Mouse (Mus musculus): ENCODE data around the gene Tpm1.

Gene Tpm1

GRCm38 (mm10) chr9:67046881-67047605 lies 2.2 kb downstream of the Tpm1 start:
- in situ Hi-C loops (cut with MboI, MseI), result loop anchor here (10.0 kb wide), 1 partner anchor 442 kb away; no protein-coding TSS in a partner anchor

GRCm38 (mm10) chr9:67045966-67046602 lies 3.1 kb downstream of the Tpm1 start:
- in situ Hi-C loops (cut with MboI, MseI), result loop anchor here (10.0 kb wide), 1 partner anchor 441 kb away; no protein-coding TSS in a partner anchor

- in situ Hi-C loops (cut with MboI, MseI), result loop anchor here (10.0 kb wide), 1 partner anchor 440 kb away; no protein-coding TSS in a partner anchor
Observed at GRCm38 (mm10) chr9:67045306-67045675, 3.9 kb downstream of the Tpm1 start.

- in situ Hi-C loops (cut with MboI, MseI), result loop anchor here (5.0 to 10.0 kb wide), 2 partner anchors 47 to 440 kb away; no protein-coding TSS in a partner anchor
Observed at GRCm38 (mm10) chr9:67044551-67045305, 4.5 kb downstream of the Tpm1 start.

GRCm38 (mm10) chr9:67043231-67044199 lies 5.7 kb downstream of the Tpm1 start:
- in situ Hi-C loops (cut with MboI, MseI), result loop anchor here (5.0 to 10.0 kb wide), 2 partner anchors 46 to 439 kb away; no protein-coding TSS in a partner anchor

DNA sequence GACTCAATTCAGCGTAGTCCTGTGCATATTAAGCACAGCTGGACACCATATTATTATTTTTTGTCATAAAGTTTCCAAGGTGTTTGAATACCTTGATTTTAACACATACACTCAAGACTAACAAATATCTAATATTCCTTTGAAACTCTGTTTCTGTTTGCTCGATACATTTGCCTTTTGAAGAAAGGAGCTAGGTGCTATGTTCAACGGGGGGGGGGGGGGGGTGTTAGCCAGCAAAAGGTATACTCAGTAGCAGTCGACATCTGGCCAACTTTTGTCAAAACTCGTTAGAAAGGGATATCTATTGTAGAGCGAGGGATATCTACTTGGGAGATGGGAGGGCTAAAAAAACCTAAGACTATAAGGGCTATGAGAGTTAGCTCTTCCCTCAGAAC lies 6.4 kb downstream of the Tpm1 start:
- in situ Hi-C loops (cut with MboI, MseI), result loop anchor here (5.0 to 10.0 kb wide), 2 partner anchors 46 to 438 kb away; no protein-coding TSS in a partner anchor

DNA sequence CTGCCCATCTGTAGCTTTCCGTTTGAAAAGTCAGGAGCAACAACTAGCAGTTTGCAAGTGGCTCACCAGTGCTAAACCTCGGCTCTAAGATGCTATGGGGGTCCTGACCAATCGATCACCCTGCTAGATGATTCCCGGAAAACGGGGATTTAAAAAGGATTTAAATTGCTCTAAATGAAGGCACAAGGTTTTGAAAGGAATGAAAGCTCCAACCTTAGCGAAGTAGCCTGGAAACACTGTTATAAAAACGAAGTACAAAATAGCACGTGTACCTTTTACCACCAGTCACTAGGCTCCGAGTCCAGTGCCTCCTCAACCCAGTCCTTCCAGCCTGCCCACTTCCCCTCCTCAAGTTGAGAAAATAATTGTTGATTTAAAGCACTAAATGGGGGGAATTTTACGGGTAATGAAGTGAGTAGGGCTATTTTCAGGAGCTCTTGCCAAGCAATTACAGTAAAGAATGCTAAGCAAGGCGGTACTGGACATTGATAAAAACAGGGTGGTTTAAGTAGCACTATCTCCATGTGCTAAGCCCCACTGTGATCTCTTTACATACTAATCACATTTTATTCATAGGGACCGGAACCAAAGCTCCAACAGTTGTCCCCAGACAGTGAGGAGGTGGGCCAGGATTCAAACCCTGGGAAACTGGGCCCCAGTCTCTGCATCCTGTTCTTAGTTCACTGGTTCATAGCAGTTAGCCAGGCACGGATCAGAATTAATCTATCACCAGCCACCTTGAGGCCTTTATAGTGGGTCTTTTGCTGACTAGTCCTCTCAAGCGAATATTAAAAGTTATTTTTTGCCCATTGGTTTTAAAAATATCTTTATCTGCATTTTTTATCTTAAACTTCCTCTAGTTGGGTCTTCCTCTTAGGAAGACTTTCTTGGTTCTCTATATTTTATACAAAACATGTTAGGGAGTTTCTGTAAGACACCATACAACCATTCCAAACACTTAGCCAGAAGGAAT lies 7.1 kb downstream of the Tpm1 start:
- in situ Hi-C loops (cut with MboI, MseI), result loop anchor here (5.0 to 10.0 kb wide), 2 partner anchors 45 to 437 kb away; no protein-coding TSS in a partner anchor

DNA sequence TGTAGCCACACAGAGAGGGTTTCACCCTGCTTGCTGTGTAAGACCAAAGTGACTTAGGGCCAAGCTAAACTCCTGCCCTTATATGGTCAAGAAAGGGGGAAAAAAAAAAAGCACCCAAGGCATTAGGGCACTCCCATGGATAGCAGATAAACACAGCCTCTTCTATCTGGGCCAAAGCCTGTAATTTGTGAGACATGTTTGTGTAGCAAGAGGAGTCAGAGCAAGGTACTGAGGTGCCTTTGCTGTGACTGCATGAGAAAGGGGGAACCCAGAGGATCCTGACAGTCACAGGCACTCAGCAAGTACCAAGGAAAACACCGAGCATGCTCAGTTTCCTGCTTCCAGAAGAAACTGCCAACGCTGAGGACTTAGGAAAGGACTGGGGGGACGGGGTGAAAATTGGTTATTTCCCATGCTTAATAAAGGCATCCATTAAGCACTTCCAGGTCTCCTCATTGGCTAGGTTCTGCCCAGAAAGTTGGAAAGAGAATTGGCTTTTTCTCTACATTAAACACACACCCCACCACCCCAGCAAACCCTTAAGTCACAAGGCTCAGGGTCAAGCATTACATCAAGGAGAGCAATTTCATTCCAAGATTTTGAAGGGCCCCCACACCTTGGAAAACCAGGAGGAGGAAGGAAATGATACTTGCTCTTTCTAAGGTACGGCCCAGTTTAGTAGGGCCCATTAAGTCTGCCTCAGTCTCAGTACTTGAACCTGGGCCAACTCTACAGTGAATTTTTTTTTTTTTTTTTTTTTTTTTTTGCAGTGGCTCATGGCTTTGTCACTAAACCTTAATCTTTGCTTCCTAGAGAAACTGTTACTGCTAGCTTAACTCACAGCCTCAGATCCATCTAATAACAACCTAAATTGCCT lies 8.0 kb downstream of the Tpm1 start:
- in situ Hi-C loops (cut with MboI, MseI), result loop anchor here (5.0 to 10.0 kb wide), 2 partner anchors 44 to 436 kb away; no protein-coding TSS in a partner anchor

DNA sequence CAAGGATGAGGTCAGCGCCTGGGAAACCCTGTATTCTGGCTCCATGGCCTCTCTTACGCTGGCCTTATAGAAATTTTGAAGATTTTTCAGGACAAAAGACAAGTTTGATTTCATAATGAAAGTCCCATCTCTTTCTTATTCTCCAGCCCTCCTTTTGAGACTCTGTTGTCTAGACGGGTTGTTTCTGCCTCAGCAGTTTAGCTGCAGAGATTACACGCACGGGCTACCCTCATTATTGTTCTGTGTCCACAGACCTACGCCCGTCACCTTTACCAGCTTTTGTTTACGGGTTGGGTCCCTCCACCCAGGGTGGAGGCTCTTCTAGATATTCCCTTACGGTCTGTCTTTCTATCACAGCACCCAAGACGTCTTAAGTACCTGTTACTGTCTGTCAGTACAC lies 9.3 kb downstream of the Tpm1 start:
- in situ Hi-C loops (cut with MboI, MseI), result loop anchor here (5.0 to 10.0 kb wide), 2 partner anchors 43 to 435 kb away; no protein-coding TSS in a partner anchor

GRCm38 (mm10) chr9:67038686-67039085 lies 10.5 kb downstream of the Tpm1 start:
- in situ Hi-C loops (cut with MboI, MseI), result no loop called here

- in situ Hi-C loops (cut with MboI, MseI), result no loop called here
Observed at GRCm38 (mm10) chr9:67037666-67038065, 11.5 kb downstream of the Tpm1 start.

GRCm38 (mm10) chr9:67036527-67037118 lies 12.6 kb downstream of the Tpm1 start:
- in situ Hi-C loops (cut with MboI, MseI), result no loop called here

GRCm38 (mm10) chr9:67035957-67036451 lies 13.2 kb downstream of the Tpm1 start:
- in situ Hi-C loops (cut with MboI, MseI), result no loop called here

GRCm38 (mm10) chr9:67034677-67035076 lies 14.5 kb downstream of the Tpm1 start:
- in situ Hi-C loops (cut with MboI, MseI), result no loop called here

- in situ Hi-C loops (cut with MboI, MseI), result no loop called here
Observed at GRCm38 (mm10) chr9:67033016-67033415, 16.2 kb downstream of the Tpm1 start.

DNA sequence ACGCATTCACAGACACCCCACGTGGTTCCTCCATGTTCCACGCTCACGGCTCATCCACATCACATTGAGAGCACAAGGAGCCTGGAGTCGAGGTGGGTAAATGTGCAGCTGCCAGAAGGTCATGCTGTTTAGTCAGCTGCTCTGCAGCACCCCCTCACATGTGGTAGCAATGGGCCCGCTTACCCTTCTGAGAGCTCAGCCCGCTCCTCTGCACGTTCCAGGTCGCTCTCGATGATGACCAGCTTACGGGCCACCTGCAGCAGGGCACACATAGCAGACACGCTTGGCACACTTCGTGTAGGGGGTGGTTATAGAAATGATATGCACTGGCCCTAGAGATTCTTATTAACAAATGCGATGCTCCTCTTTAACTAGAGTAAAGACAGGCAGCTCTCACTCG lies 16.6 kb downstream of the Tpm1 start:
- in situ Hi-C loops (cut with MboI, MseI), result no loop called here

DNA sequence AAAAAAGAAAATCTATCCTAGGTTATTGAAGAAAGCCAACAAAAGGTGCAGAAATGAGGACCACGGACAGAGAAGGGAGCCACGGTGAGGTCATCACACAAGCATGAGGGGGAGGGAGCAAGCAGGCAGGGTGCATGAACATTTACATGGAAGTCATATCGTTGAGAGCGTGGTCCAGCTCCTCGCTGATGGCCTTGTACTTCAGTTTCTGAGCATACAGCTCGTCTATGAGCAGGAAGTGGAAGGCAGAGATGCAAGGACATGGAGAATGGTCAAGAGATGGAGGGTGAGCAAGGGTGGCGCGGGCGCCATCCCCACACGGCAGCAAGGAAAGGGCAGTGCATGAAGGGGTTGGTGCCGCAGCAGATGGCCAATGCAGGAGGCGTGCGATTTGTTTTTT lies 19.7 kb downstream of the Tpm1 start:
- in situ Hi-C loops (cut with MboI, MseI), result no loop called here

- in situ Hi-C loops (cut with MboI, MseI), result no loop called here
Observed at GRCm38 (mm10) chr9:67028929-67029328, 20.3 kb downstream of the Tpm1 start.

Data from T-helper 2 cell (primary cell).